Mouse (Mus musculus) cerebellum, adult 2 months (tissue): ENCODE results near the gene Dcun1d2.

Experiments used
- CTCF ChIP-seq: fragments of 200-500 bp; IDR thresholded peaks from 2 replicates; pipeline ENCODE4 v1.5.1; 2011; ENCODE audit warnings: low read depth, mild to moderate bottlenecking, control low read depth, low read length, moderate library complexity, borderline replicate concordance; ENCODE audit not compliant: insufficient read depth
- POLR2A ChIP-seq: fragments of 200-500 bp; IDR thresholded peaks from 2 replicates; pipeline ENCODE4 v1.6.1; 2011; ENCODE audit warnings: low read length, control low read depth, borderline replicate concordance; ENCODE audit not compliant: insufficient read depth

- no peak for TF ChIP-seq POLR2A
- no peak for TF ChIP-seq CTCF
Observed at GRCm38 (mm10) chr8:13337678-13338077, 49.7 kb upstream of the Dcun1d2 start.
